Mouse (Mus musculus) heart, embryonic 10.5 days (tissue): ENCODE data around the gene Mdm4. TPM values are rescaled to one million over a fixed set of nuclear protein-coding genes. Genes with fewer than 3 reads are reported as not detected.
"Not testable (repeated sequence)": the region's sequence is repeated elsewhere in the genome, so short reads cannot be mapped to it uniquely, and the experiment has no call there.

ENCODE experiments used
- DNase-seq: peaks from one replicate; pipeline ENCODE4 v3.0.0-alpha.2; 2017; ENCODE audit warnings: low spot score
- H3K27ac ChIP-seq: fragments of 300-500 bp; sonication (generic); 2 replicates; pipeline ENCODE4 v1.5.1; 2016; ENCODE audit warnings: mild to moderate bottlenecking
- H3K27me3 ChIP-seq: fragments of 300-500 bp; sonication (generic); 2 replicates; pipeline ENCODE4 v1.6.1; 2016; ENCODE audit warnings: mild to moderate bottlenecking; ENCODE audit not compliant: poor library complexity, insufficient read depth, severe bottlenecking
- H3K36me3 ChIP-seq: fragments of 300-500 bp; sonication (generic); 2 replicates; pipeline ENCODE4 v1.6.1; 2016; ENCODE audit warnings: mild to moderate bottlenecking, moderate library complexity
- H3K4me1 ChIP-seq: fragments of 300-500 bp; sonication (generic); 2 replicates; pipeline ENCODE4 v1.6.1; 2016; ENCODE audit warnings: mild to moderate bottlenecking
- H3K4me3 ChIP-seq: fragments of 300-500 bp; sonication (generic); 2 replicates; pipeline ENCODE4 v1.5.1; 2016; ENCODE audit warnings: mild to moderate bottlenecking, moderate library complexity
- H3K9me3 ChIP-seq: fragments of 300-500 bp; sonication (generic); 2 replicates; pipeline ENCODE4 v1.6.1; 2016; ENCODE audit warnings: mild to moderate bottlenecking, moderate library complexity
- WGBS: fragments of 180-500 bp; shearing (Covaris S2); methylation state at CpG from one replicate; pipeline ENCODE4 v1.1.7; 2016; 5-methylcytosine and 5-hydroxymethylcytosine counted together
- polyA plus RNA-seq: library from polyadenylated mRNA; unstranded; fragments of >200 nt; fragmentation: Nextera tagmentation; extraction: Ambion mirVana; gene quantifications from 2 replicates; pipeline ENCODE4 v1.2.1, GENCODE M21; 2016

The Mdm4 gene
- polyA plus RNA-seq, 1 experiment from 2014 or later, result 32.8 TPM

GRCm38 (mm10) chr1:133025796-133026190 is 4.6 kb downstream of the Mdm4 start:
- not testable (repeated sequence) for H3K9me3 ChIP-seq, H3K27me3 ChIP-seq, H3K4me1 ChIP-seq, DNase-seq, H3K36me3 ChIP-seq
- WGBS, result 31% methylated on average over 23 of the region's 23 CpGs
- peak overlapping the region; percentile 83 for H3K4me3 ChIP-seq
- peak overlapping the region; percentile 98 for H3K27ac ChIP-seq

- peaks cover 4% of the 10 kb centered on the region for H3K36me3 ChIP-seq
- peaks cover 12% of the 10 kb centered on the region for H3K4me1 ChIP-seq
- peak overlapping the region; percentile 83 for H3K4me3 ChIP-seq
- peak; percentile 97 for DNase-seq
- no peaks in the 10 kb centered on the region for H3K9me3 ChIP-seq
- H3K27me3 ChIP-seq, result no peaks in the 10 kb centered on the region
- H3K27ac ChIP-seq, result peak overlapping the region; percentile 98
- 1% methylated on average over 40 of the region's 40 CpGs for WGBS
These were observed 5.1 kb downstream of the Mdm4 start for GRCm38 (mm10) chr1:133025051-133025795.

- H3K4me1 ChIP-seq, result peaks cover 14% of the 10 kb centered on the region
- H3K9me3 ChIP-seq, result no peaks in the 10 kb centered on the region
- WGBS, result 41% methylated on average over 7 of the region's 7 CpGs
- no peaks in the 10 kb centered on the region for H3K27me3 ChIP-seq
- H3K27ac ChIP-seq, result peak overlapping the region; percentile 98; the same call in 1 of the 2 replicates
- no peak for DNase-seq
- peaks cover 4% of the 10 kb centered on the region for H3K36me3 ChIP-seq
- peak overlapping the region; percentile 83 for H3K4me3 ChIP-seq
These were observed 5.9 kb downstream of the Mdm4 start for GRCm38 (mm10) chr1:133024426-133024825.

GRCm38 (mm10) chr1:133023723-133024122 is 6.6 kb downstream of the Mdm4 start:
- not testable (repeated sequence) for H3K9me3 ChIP-seq, H3K27ac ChIP-seq, DNase-seq, H3K36me3 ChIP-seq, H3K27me3 ChIP-seq
- Histone ChIP-seq H3K4me3 (peak overlapping the region; percentile 83; the same call in 1 of the 2 replicates), H3K4me1 (peaks cover 14% of the 10 kb centered on the region)
- WGBS, result 95% methylated on average over 3 of the region's 3 CpGs

- Histone ChIP-seq H3K36me3 (peaks cover 27% of the 10 kb centered on the region), H3K4me1 (peaks cover 14% of the 10 kb centered on the region)
- H3K9me3 ChIP-seq, DNase-seq, H3K27ac ChIP-seq, H3K27me3 ChIP-seq, H3K4me3 ChIP-seq: not testable (repeated sequence)
- 100% methylated on average over 2 of the region's 2 CpGs for WGBS
These were observed 8.4 kb downstream of the Mdm4 start for GRCm38 (mm10) chr1:133021971-133022370.

GRCm38 (mm10) chr1:133021391-133021790 is 9.0 kb downstream of the Mdm4 start:
- Histone ChIP-seq H3K9me3 (no peaks in the 10 kb centered on the region), H3K27ac (no peak overlapping the region), H3K4me1 (peaks cover 14% of the 10 kb centered on the region), H3K36me3 (peaks cover 32% of the 10 kb centered on the region), H3K4me3 (no peak overlapping the region), H3K27me3 (no peaks in the 10 kb centered on the region)
- DNase-seq, result no peak
- WGBS, result 95% methylated on average over 7 of the region's 7 CpGs

- DNase-seq, result no peak
- Histone ChIP-seq H3K9me3 (no peaks in the 10 kb centered on the region), H3K27ac (no peak overlapping the region), H3K36me3 (peaks cover 42% of the 10 kb centered on the region), H3K4me1 (peaks cover 14% of the 10 kb centered on the region), H3K27me3 (no peaks in the 10 kb centered on the region), H3K4me3 (no peak overlapping the region)
- WGBS, result 76% methylated on average over 3 of the region's 3 CpGs
These were observed 10.0 kb downstream of the Mdm4 start for GRCm38 (mm10) chr1:133020137-133020894.

- Histone ChIP-seq H3K4me1 (peaks cover 12% of the 10 kb centered on the region), H3K27me3 (no peaks in the 10 kb centered on the region), H3K4me3 (no peak overlapping the region), H3K9me3 (no peaks in the 10 kb centered on the region), H3K36me3 (peaks cover 47% of the 10 kb centered on the region), H3K27ac (no peak overlapping the region)
- DNase-seq, result no peak
These were observed 11.0 kb downstream of the Mdm4 start for GRCm38 (mm10) chr1:133019312-133019711.

- 91% methylated on average over 2 of the region's 2 CpGs for WGBS
- Histone ChIP-seq H3K27ac (no peak overlapping the region), H3K4me3 (no peak overlapping the region), H3K9me3 (no peaks in the 10 kb centered on the region), H3K4me1 (peaks cover 6% of the 10 kb centered on the region; the same call in 1 of the 2 replicates), H3K27me3 (no peaks in the 10 kb centered on the region), H3K36me3 (peaks cover 54% of the 10 kb centered on the region)
- no peak for DNase-seq
These were observed 11.8 kb downstream of the Mdm4 start for GRCm38 (mm10) chr1:133018580-133018979.

- Histone ChIP-seq H3K4me3 (no peak overlapping the region), H3K36me3 (peaks cover 64% of the 10 kb centered on the region), H3K9me3 (no peaks in the 10 kb centered on the region), H3K27me3 (no peaks in the 10 kb centered on the region), H3K27ac (no peak overlapping the region), H3K4me1 (peaks cover 6% of the 10 kb centered on the region; the same call in 1 of the 2 replicates)
- 95% methylated on average over 9 of the region's 9 CpGs for WGBS
- no peak for DNase-seq
These were observed 13.5 kb downstream of the Mdm4 start for GRCm38 (mm10) chr1:133016775-133017428.

- WGBS, result 98% methylated on average over 1 of the region's 1 CpGs
- Histone ChIP-seq H3K27ac (no peak overlapping the region), H3K27me3 (no peaks in the 10 kb centered on the region), H3K9me3 (no peaks in the 10 kb centered on the region), H3K36me3 (peaks cover 76% of the 10 kb centered on the region), H3K4me3 (no peak overlapping the region), H3K4me1 (no peaks in the 10 kb centered on the region)
- DNase-seq, result no peak
These were observed 16.2 kb downstream of the Mdm4 start for GRCm38 (mm10) chr1:133014196-133014595.

GRCm38 (mm10) chr1:133013331-133013730 is 17.0 kb downstream of the Mdm4 start:
- no peaks in the 10 kb centered on the region for H3K9me3 ChIP-seq
- no peaks in the 10 kb centered on the region for H3K27me3 ChIP-seq
- H3K4me3 ChIP-seq, result no peak overlapping the region
- H3K4me1 ChIP-seq, result no peaks in the 10 kb centered on the region
- no peak overlapping the region for H3K27ac ChIP-seq
- H3K36me3 ChIP-seq, result peaks cover 76% of the 10 kb centered on the region
- no peak for DNase-seq
